Mouse (Mus musculus): ENCODE measurements at regions not wholly inside any gene's neighbourhood (a gene's known extent, or its start where the extent isn't known, plus 50 kb on each side); places are given as distances from the start of the nearest gene placed in this dataset.

- no peaks in the 10 kb centered on the region for H3K4me1 ChIP-seq (replicated peaks)
- no peaks in the 10 kb centered on the region for H3K36me3 ChIP-seq
- 91% methylated on average over 6 of the region's 6 CpGs for WGBS
- ATAC-seq: no peak
- no peaks in the 10 kb centered on the region for H3K27me3 ChIP-seq (replicated peaks)
- no peaks in the 10 kb centered on the region for H3K9me3 ChIP-seq
- H3K27ac ChIP-seq: no peak overlapping the region
- H3K4me3 ChIP-seq (replicated peaks): no peak overlapping the region
- no peak overlapping the region for H3K4me2 ChIP-seq (replicated peaks)
- no peak overlapping the region for H3K9ac ChIP-seq
These were observed 194.9 kb downstream of the Mex3b start for GRCm38 (mm10) chr7:83061894-83062477.

- Histone ChIP-seq H3K9me3 (no peaks in the 10 kb centered on the region), H3K4me1 (replicated peaks) (no peaks in the 10 kb centered on the region), H3K27me3 (replicated peaks) (no peaks in the 10 kb centered on the region), H3K4me2 (replicated peaks) (no peak overlapping the region), H3K36me3 (no peaks in the 10 kb centered on the region), H3K4me3 (replicated peaks) (no peak overlapping the region), H3K27ac (no peak overlapping the region), H3K9ac (no peak overlapping the region)
- no peak for ATAC-seq
- WGBS: 73% methylated on average over 3 of the region's 3 CpGs
These were observed 196.4 kb downstream of the Mex3b start for GRCm38 (mm10) chr7:83063559-83063958.

- no peak for ATAC-seq
- Histone ChIP-seq H3K4me1 (replicated peaks) (no peaks in the 10 kb centered on the region), H3K9me3 (no peaks in the 10 kb centered on the region), H3K4me2 (replicated peaks) (no peak overlapping the region), H3K4me3 (replicated peaks) (no peak overlapping the region), H3K27ac (no peak overlapping the region), H3K27me3 (replicated peaks) (no peaks in the 10 kb centered on the region), H3K36me3 (no peaks in the 10 kb centered on the region), H3K9ac (no peak overlapping the region)
- WGBS: 79% methylated on average over 3 of the region's 3 CpGs
These were observed 198.2 kb downstream of the Mex3b start for GRCm38 (mm10) chr7:83065341-83065740.

- H3K36me3 ChIP-seq: no peaks in the 10 kb centered on the region
- H3K4me2 ChIP-seq (replicated peaks): no peak overlapping the region
- no peak overlapping the region for H3K9ac ChIP-seq
- H3K4me1 ChIP-seq (replicated peaks): 0 out of 2 replicates have a peak, but pooled peaks cover 3% of the 10 kb centered on the region
- H3K27me3 ChIP-seq (replicated peaks): no peaks in the 10 kb centered on the region
- no peak overlapping the region for H3K27ac ChIP-seq
- H3K9me3 ChIP-seq: no peaks in the 10 kb centered on the region
- WGBS: 69% methylated on average over 15 of the region's 15 CpGs
- ATAC-seq: no peak
- H3K4me3 ChIP-seq (replicated peaks): no peak overlapping the region
These were observed 207.4 kb downstream of the Mex3b start for GRCm38 (mm10) chr7:83074399-83074970.

DNA sequence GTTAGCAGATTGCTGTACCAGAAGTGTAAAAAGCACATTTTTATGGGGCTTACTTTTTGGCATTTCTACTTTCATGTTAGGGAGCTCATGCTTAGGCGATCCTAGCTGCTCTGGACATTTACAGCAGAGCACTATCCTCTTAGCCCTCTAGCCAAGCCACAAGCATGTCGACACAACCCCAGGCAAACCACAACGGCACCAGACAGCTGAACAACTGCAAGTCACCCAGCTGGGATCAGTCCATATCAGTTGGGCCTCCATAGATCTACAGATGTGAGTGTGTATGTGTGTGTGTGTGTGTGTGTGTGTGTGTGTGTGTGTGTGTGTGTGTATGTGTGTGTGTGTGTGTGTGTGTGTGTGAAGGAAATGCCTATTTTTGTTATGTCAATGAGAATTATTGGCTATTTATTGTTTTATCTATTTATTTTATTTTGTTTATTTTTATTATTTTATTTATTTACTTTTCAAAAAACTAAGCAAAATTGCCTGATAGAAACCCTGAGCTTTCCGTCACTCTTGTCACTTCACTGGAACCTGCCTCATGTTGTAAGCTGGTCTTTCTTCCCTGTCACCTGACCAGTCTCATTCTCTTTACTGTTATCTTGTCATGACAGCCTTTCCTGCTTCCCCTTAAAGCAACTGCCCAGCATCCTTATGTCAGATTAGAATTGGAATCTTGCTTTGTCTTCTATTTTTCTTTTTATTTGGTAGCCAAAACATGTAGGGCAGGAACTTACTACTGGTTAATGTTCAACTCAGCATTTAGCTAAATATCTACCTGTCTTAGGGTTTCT lies 208.2 kb downstream of the Mex3b start:
- Histone ChIP-seq H3K4me1 (replicated peaks) (0 out of 2 replicates have a peak, but pooled peaks cover 3% of the 10 kb centered on the region), H3K9me3 (no peaks in the 10 kb centered on the region), H3K36me3 (no peaks in the 10 kb centered on the region), H3K4me2 (replicated peaks) (no peak overlapping the region), H3K27ac (no peak overlapping the region), H3K27me3 (replicated peaks) (no peaks in the 10 kb centered on the region), H3K9ac (no peak overlapping the region), H3K4me3 (replicated peaks) (no peak overlapping the region)
- 74% methylated on average over 4 of the region's 4 CpGs for whole genome bisulfite sequencing
- ATAC-seq: no peak

DNA sequence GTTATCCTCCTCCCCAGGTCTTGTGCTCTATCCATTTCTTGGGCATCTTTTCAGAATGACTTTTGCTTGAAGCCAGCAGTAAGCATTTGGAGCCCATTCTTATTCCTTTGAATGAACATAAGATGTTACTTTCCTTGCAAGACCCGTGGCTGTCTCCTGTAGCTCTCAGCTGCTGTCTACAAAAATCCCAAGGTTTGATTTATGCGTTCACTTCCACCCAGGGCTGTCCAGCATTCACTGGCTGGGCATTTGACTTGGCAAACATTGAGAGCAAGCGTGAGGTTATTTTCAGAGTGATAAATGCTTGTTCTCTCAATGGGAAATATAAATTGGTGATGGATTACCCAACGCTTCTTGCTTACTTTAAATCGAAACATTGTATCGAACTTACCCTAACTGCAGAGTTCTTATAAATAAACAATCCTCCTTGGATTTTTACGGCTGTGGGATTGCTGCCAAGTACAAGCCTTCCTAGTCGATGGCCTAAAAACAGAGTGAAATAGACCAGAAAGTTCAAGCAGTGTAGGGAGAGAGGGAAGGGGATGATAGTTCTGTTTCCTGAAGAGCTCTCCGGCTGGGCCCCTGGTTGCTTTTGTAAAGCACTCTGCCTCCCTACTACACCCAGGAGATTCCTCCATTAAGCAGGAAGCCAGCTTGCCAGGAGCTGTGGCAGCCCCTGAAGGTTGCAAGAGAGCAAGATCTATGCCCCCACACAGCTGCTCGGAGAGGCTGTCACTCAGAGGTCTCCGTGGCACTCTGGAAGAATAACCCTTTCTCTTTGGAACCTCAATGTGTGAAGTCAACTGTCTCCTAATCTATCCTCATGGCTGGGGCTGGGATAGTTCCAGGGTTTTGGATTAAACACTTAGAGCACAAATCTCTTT lies 210.1 kb downstream of the Mex3b start:
- H3K4me2 ChIP-seq (replicated peaks): peak overlapping the region; percentile 40; the same call in 1 of the 2 replicates
- no peak overlapping the region for H3K9ac ChIP-seq
- no peaks in the 10 kb centered on the region for H3K36me3 ChIP-seq
- peak overlapping the region; percentile 71 for H3K27ac ChIP-seq
- peak; percentile 55 for ATAC-seq
- no peak overlapping the region for H3K4me3 ChIP-seq (replicated peaks)
- WGBS: 16% methylated on average over 11 of the region's 11 CpGs
- 0 out of 2 replicates have a peak, but pooled peaks cover 3% of the 10 kb centered on the region for H3K4me1 ChIP-seq (replicated peaks)
- no peaks in the 10 kb centered on the region for H3K27me3 ChIP-seq (replicated peaks)
- H3K9me3 ChIP-seq: no peaks in the 10 kb centered on the region

GRCm38 (mm10) chr7:83077919-83078265 lies 210.8 kb downstream of the Mex3b start:
- no peak overlapping the region for H3K9ac ChIP-seq
- H3K4me3 ChIP-seq (replicated peaks): no peak overlapping the region
- 28% methylated on average over 4 of the region's 4 CpGs for WGBS
- H3K27me3 ChIP-seq (replicated peaks): no peaks in the 10 kb centered on the region
- no peaks in the 10 kb centered on the region for H3K9me3 ChIP-seq
- no peak for ATAC-seq
- no peaks in the 10 kb centered on the region for H3K36me3 ChIP-seq
- H3K4me1 ChIP-seq (replicated peaks): 0 out of 2 replicates have a peak, but pooled peaks cover 3% of the 10 kb centered on the region
- no peak overlapping the region for H3K4me2 ChIP-seq (replicated peaks)
- peak overlapping the region; percentile 71; the same call in 1 of the 2 replicates for H3K27ac ChIP-seq

- H3K36me3 ChIP-seq: no peaks in the 10 kb centered on the region
- no peak overlapping the region for H3K9ac ChIP-seq
- H3K4me3 ChIP-seq (replicated peaks): no peak overlapping the region
- no peak for ATAC-seq
- no peaks in the 10 kb centered on the region for H3K27me3 ChIP-seq (replicated peaks)
- H3K9me3 ChIP-seq: no peaks in the 10 kb centered on the region
- no peak overlapping the region for H3K27ac ChIP-seq
- 0 out of 2 replicates have a peak, but pooled peaks cover 3% of the 10 kb centered on the region for H3K4me1 ChIP-seq (replicated peaks)
- 86% methylated on average over 4 of the region's 4 CpGs for WGBS
- H3K4me2 ChIP-seq (replicated peaks): no peak overlapping the region
These were observed 211.6 kb downstream of the Mex3b start for GRCm38 (mm10) chr7:83078695-83079094.

DNA sequence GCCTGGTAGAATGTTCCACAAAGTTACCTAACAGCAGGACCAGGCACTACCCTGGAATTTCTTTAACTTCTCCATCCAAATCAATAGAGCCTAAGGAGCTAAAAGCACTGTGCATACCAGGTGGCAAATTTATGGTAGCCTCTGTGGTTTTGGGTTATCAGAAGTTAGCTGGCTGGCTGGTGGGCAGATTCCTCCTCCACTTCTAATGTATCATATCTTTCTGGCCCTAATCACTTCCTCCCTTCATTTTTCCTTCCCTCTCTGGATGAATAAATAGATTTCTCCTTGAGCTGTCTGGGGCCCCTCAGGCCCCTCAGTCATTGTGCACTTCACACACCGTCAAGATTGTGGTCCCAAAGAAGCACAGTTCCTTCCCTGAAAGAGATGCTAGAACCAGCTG lies 212.7 kb downstream of the Mex3b start:
- H3K9me3 ChIP-seq: no peaks in the 10 kb centered on the region
- no peaks in the 10 kb centered on the region for H3K36me3 ChIP-seq
- no peaks in the 10 kb centered on the region for H3K27me3 ChIP-seq (replicated peaks)
- WGBS: 71% methylated on average over 1 of the region's 1 CpGs
- no peak overlapping the region for H3K4me2 ChIP-seq (replicated peaks)
- no peak overlapping the region for H3K9ac ChIP-seq
- 0 out of 2 replicates have a peak, but pooled peaks cover 3% of the 10 kb centered on the region for H3K4me1 ChIP-seq (replicated peaks)
- no peak overlapping the region for H3K27ac ChIP-seq
- ATAC-seq: no peak
- no peak overlapping the region for H3K4me3 ChIP-seq (replicated peaks)

DNA sequence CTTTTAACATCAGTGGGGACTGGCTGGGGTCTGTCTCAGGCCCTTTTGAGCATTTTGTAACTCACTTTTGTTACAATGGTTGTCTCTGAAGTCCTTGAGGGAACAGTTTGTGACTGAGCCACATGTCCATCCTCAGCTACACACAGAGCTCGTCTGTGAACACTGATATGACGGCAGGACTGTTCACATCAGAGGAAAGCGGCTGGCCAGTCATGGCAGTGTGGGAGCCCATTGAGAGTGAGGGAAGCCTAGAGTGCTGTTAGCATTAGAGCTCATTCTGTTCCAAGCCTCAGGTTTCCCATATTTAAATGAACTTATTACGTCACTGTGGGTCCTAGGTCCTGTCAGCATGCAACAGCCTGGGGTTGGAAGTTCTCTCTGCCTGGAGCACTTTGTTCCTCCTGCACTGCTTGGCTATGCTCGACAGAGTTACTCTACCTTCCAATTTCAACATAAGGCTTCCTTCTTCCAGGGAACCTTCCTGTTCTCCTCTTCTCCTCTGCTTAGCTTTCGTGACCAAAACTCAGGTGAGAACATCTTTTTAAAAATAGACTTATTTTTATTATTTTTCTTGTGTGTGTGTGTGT lies 217.5 kb downstream of the Mex3b start:
- Histone ChIP-seq H3K4me1 (replicated peaks) (peaks cover 3% of the 10 kb centered on the region; the same call in 1 of the 2 replicates), H3K4me2 (replicated peaks) (no peak overlapping the region), H3K27me3 (replicated peaks) (no peaks in the 10 kb centered on the region), H3K9me3 (no peaks in the 10 kb centered on the region), H3K36me3 (no peaks in the 10 kb centered on the region), H3K9ac (no peak overlapping the region), H3K27ac (no peak overlapping the region), H3K4me3 (replicated peaks) (no peak overlapping the region)
- no peak for ATAC-seq
- WGBS: 78% methylated on average over 6 of the region's 6 CpGs

GRCm38 (mm10) chr7:83085547-83086158 lies 218.5 kb downstream of the Mex3b start:
- H3K9ac ChIP-seq: no peak overlapping the region
- no peaks in the 10 kb centered on the region for H3K27me3 ChIP-seq (replicated peaks)
- peaks cover 4% of the 10 kb centered on the region; the same call in 1 of the 2 replicates for H3K4me1 ChIP-seq (replicated peaks)
- H3K27ac ChIP-seq: no peak overlapping the region
- no peaks in the 10 kb centered on the region for H3K36me3 ChIP-seq
- no peaks in the 10 kb centered on the region for H3K9me3 ChIP-seq
- ATAC-seq: no peak
- H3K4me2 ChIP-seq (replicated peaks): no peak overlapping the region
- WGBS: 64% methylated on average over 4 of the region's 4 CpGs
- H3K4me3 ChIP-seq (replicated peaks): no peak overlapping the region

Data from intestine, embryonic 15.5 days (tissue).